Mouse (Mus musculus) intestine, embryonic 16.5 days (tissue): Measurements from ENCODE around the gene Rbpjl. TPM values are rescaled to one million over a fixed set of nuclear protein-coding genes. Genes with fewer than 3 reads are reported as not detected.
A peak's percentile ranks its signal among the peaks of the same experiment; 100 is the strongest.

Experiments
- ATAC-seq: fragments of 200-750 bp; cut with Nextera tagmentation; 2 replicates; pipeline ENCODE4 v1.8.0; 2017; ENCODE audit warnings: moderate TSS enrichment, moderate library complexity
- H3K27ac ChIP-seq: fragments of 300-500 bp; sonication (generic); 2 replicates; pipeline ENCODE4 v1.5.1; 2014; ENCODE audit warnings: mild to moderate bottlenecking, low read length
- H3K27me3 ChIP-seq: fragments of 300-500 bp; sonication (generic); replicated peaks from 2 replicates; pipeline ENCODE4 v1.6.1; 2014; ENCODE audit warnings: low read length, control low read depth, mixed read lengths; ENCODE audit not compliant: control insufficient read depth, insufficient read depth
- H3K36me3 ChIP-seq: fragments of 300-500 bp; sonication (generic); 2 replicates; pipeline ENCODE4 v1.6.1; 2014; ENCODE audit warnings: low read length, control low read depth; ENCODE audit not compliant: control insufficient read depth, insufficient read depth
- H3K4me1 ChIP-seq: fragments of 300-500 bp; sonication (generic); 2 replicates; pipeline ENCODE4 v1.6.1; 2014; ENCODE audit warnings: low read length, control low read depth, mixed read lengths; ENCODE audit not compliant: control insufficient read depth, insufficient read depth
- H3K4me2 ChIP-seq: fragments of 300-500 bp; sonication (generic); 2 replicates; pipeline ENCODE4 v1.6.1; 2014; ENCODE audit warnings: low read depth, low read length, control low read depth
- H3K4me3 ChIP-seq: fragments of 300-500 bp; sonication (generic); 2 replicates; pipeline ENCODE4 v1.5.1; 2014; ENCODE audit warnings: mild to moderate bottlenecking, low read length
- H3K9ac ChIP-seq: fragments of 300-500 bp; sonication (generic); 2 replicates; pipeline ENCODE4 v1.6.1; 2014; ENCODE audit warnings: low read depth, low read length
- H3K9me3 ChIP-seq: fragments of 300-500 bp; sonication (generic); 2 replicates; pipeline ENCODE4 v1.6.1; 2016; ENCODE audit warnings: low read length, control low read depth; ENCODE audit not compliant: control insufficient read depth
- WGBS: fragments of 180-500 bp; shearing (Covaris S2); extraction: QIAGEN DNeasy Blood & Tissue Kit; methylation state at CpG from one replicate; pipeline ENCODE4 v1.1.7; 2014; 5-methylcytosine and 5-hydroxymethylcytosine counted together
- polyA plus RNA-seq: library from polyadenylated mRNA; unstranded; fragments of >200 nt; fragmentation: Nextera tagmentation; extraction: Ambion mirVana; gene quantifications from 2 replicates; pipeline ENCODE4 v1.2.1, GENCODE M21; 2015

The Rbpjl gene
- polyA plus RNA-seq, 1 experiment from 2014 or later, result 25.1 TPM

DNA sequence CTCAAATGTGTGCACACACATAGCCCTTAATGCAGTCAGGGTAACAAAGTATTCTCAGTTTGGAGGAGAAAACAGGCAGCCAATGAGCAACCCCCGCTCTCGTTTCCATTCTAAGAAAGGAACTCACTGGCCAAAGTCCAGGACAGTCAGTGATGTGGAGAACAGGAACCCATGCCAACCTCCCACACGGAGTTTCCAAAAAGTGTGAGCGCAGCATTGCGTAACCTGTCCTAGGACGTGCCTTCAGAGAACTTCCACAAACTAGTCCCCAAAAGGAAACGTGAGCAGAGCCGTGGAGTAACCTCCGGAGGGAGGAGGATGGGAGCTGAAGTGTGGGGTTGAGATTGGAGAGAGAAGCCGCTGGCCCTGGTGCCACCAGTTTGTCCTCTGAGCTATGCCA, 51.9 kb downstream of the Rbpjl start:
- WGBS, result 56% methylated on average over 10 of the region's 10 CpGs
- Histone ChIP-seq H3K4me3 (no peak overlapping the region), H3K36me3 (no peaks in the 10 kb centered on the region), H3K4me1 (peaks cover 35% of the 10 kb centered on the region), H3K27ac (peak overlapping the region; percentile 55; the same call in 1 of the 2 replicates), H3K27me3 (no peaks in the 10 kb centered on the region), H3K4me2 (no peak overlapping the region), H3K9ac (no peak overlapping the region), H3K9me3 (no peaks in the 10 kb centered on the region)
- no peak for ATAC-seq

DNA sequence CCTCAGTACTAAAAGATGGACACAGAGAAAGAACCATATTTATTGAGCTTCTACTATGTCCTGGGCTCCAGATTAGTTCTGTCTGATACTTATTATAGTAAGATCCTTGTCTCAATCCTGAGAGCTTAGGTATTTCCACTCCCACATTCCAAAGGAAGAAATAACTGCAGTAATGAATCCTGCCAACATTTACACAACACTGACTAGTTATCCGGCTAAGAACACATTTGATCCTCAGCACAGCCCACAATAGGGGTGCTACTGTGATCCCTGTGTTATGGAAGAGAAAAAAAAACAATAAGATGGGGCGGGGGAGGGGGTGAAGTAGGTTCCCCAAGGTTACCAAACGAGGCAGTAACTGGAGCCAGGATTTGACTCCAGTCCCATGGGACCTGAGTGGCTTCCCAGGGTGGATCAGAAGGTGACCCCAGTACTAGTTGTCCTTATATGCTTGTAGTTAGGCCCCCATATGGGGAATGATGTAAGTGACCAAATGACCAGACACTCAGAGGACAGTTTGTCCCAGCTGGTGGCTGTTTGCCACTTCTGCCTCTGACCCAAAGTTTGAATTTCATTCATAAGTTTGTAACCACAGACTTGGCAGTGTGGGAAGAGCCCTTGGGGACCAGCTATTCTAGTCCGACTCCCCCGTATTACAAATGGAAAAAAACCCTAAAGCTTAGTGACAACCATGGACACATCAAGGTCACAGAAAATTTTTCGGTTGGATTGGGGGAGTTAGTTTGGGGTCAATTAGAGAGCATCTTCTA, 52.7 kb downstream of the Rbpjl start:
- Histone ChIP-seq H3K4me3 (no peak overlapping the region), H3K4me1 (peaks cover 35% of the 10 kb centered on the region), H3K9ac (no peak overlapping the region), H3K27me3 (no peaks in the 10 kb centered on the region), H3K36me3 (no peaks in the 10 kb centered on the region), H3K9me3 (no peaks in the 10 kb centered on the region), H3K4me2 (no peak overlapping the region), H3K27ac (no peak overlapping the region)
- 65% methylated on average over 6 of the region's 6 CpGs for WGBS
- no peak for ATAC-seq

DNA sequence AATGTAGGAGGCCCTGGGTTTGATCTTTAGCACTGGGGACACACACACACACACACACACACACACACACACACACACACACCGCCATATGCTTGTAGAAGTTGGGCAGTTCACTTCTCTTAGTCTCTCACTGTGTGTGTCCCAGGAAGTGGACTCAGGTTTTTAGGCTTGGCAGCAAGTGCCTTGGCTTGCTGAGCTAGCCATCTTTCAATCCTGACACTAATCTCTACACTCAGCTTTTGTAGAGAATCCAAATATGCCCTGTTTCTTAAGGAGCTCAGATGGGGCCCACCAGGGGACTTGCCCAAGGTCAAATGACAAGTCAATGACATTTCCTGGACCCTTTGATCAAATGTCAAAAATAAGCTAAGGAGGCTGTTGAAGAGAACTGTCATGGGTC, 53.5 kb downstream of the Rbpjl start:
- H3K27me3 ChIP-seq, result no peaks in the 10 kb centered on the region
- peak overlapping the region; percentile 57 for H3K9ac ChIP-seq
- H3K9me3 ChIP-seq, result no peaks in the 10 kb centered on the region
- peaks cover 35% of the 10 kb centered on the region for H3K4me1 ChIP-seq
- ATAC-seq, result no peak
- H3K36me3 ChIP-seq, result no peaks in the 10 kb centered on the region
- WGBS, result 88% methylated on average over 1 of the region's 1 CpGs
- H3K27ac ChIP-seq, result peak overlapping the region; percentile 80
- peak overlapping the region; percentile 32; the same call in 1 of the 2 replicates for H3K4me3 ChIP-seq
- peak overlapping the region; percentile 44 for H3K4me2 ChIP-seq

DNA sequence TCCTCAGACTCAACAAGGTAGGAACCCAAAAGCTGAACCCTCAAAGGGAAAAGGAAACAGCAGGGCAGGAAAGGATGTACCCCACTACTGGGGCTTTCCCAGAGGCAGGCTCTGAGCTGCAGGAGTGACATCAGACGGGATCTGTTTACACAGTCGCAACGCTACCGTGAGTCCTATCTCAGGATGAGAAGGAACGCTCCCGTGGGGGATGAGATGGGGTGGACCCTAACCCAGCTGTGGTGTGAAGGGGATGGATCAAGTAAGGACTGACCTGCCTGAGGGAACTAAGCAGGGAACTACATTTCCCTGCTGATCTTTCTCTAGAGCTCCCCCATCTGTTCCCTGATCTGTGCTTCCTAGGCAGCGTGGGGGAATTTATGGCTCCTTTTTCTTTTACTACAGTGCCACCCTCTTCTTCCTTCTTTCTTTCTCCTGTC, 53.9 kb downstream of the Rbpjl start, which contains the start of gene Sys1:
TSS of gene Sys1 (plus strand) at position 101 of the 437 bp plus-strand sequence.
- H3K4me3 ChIP-seq, result peak within 1 kb of the TSS; percentile 32
- no peaks in the 10 kb centered on the region for H3K36me3 ChIP-seq
- H3K4me2 ChIP-seq, result peak within 1 kb of the TSS; percentile 44
- H3K9ac ChIP-seq, result peak within 1 kb of the TSS; percentile 57
- H3K4me1 ChIP-seq, result peaks cover 36% of the 10 kb centered on the region
- WGBS, result 1% methylated on average over 7 of the region's 7 CpGs
- peak within 1 kb of the TSS; percentile 83 for H3K27ac ChIP-seq
- H3K27me3 ChIP-seq, result no peaks in the 10 kb centered on the region
- no peak for ATAC-seq
- no peaks in the 10 kb centered on the region for H3K9me3 ChIP-seq

DNA sequence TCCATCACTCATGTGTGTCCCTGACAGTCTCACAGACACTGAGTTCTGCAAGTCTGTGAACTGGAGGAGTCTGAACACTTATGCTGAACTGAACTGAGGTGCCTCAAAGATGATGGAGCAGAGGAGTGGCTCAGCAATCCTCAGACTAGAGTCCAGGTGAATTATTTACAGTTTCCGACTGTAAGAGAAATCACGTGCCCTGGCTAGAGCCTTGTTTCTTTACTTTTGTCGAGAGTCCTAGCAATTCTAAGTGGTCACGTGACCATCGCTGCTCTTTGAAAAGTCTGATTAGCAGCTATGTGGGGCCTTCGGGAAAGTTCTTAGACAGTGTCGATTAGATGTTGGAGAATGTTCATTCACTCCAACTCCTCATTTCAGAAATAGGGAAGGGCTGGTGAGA, 55.0 kb downstream of the Rbpjl start:
- H3K4me3 ChIP-seq, result peak overlapping the region; percentile 11; the same call in 1 of the 2 replicates
- peak overlapping the region; percentile 88 for H3K27ac ChIP-seq
- WGBS, result 33% methylated on average over 7 of the region's 7 CpGs
- H3K4me2 ChIP-seq, result peak overlapping the region; percentile 44; the same call in 1 of the 2 replicates
- H3K9me3 ChIP-seq, result no peaks in the 10 kb centered on the region
- peak overlapping the region; percentile 37; the same call in 1 of the 2 replicates for H3K9ac ChIP-seq
- H3K27me3 ChIP-seq, result no peaks in the 10 kb centered on the region
- peak; percentile 70 for ATAC-seq
- H3K36me3 ChIP-seq, result no peaks in the 10 kb centered on the region
- peaks cover 35% of the 10 kb centered on the region for H3K4me1 ChIP-seq

DNA sequence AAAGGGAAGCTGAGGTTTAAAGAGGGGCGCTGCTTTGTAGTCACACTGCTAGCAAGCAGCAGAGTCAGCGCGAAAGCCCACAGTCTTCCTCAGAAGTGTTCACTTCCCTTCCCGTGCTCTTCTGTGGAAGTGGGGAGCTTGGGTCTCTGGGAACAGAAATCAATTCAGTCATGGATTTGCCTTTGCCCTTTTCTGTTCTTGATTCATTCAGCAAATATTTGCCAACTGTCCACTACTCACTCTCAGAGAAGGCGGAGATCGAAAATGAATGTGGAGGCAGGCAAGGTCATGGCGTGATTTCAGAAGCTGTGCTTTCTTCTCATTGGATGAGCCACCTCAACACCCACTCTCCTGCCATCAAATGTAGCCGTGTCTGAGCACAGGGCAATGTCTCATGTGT, 55.6 kb downstream of the Rbpjl start:
- ATAC-seq, result peak; percentile 0; the same call in 1 of the 2 replicates
- H3K4me1 ChIP-seq, result peaks cover 35% of the 10 kb centered on the region
- peak overlapping the region; percentile 22; the same call in 1 of the 2 replicates for H3K4me2 ChIP-seq
- 61% methylated on average over 8 of the region's 8 CpGs for WGBS
- no peaks in the 10 kb centered on the region for H3K9me3 ChIP-seq
- H3K4me3 ChIP-seq, result no peak overlapping the region
- H3K27ac ChIP-seq, result peak overlapping the region; percentile 88
- H3K36me3 ChIP-seq, result no peaks in the 10 kb centered on the region
- H3K27me3 ChIP-seq, result no peaks in the 10 kb centered on the region
- peak overlapping the region; percentile 33; the same call in 1 of the 2 replicates for H3K9ac ChIP-seq

DNA sequence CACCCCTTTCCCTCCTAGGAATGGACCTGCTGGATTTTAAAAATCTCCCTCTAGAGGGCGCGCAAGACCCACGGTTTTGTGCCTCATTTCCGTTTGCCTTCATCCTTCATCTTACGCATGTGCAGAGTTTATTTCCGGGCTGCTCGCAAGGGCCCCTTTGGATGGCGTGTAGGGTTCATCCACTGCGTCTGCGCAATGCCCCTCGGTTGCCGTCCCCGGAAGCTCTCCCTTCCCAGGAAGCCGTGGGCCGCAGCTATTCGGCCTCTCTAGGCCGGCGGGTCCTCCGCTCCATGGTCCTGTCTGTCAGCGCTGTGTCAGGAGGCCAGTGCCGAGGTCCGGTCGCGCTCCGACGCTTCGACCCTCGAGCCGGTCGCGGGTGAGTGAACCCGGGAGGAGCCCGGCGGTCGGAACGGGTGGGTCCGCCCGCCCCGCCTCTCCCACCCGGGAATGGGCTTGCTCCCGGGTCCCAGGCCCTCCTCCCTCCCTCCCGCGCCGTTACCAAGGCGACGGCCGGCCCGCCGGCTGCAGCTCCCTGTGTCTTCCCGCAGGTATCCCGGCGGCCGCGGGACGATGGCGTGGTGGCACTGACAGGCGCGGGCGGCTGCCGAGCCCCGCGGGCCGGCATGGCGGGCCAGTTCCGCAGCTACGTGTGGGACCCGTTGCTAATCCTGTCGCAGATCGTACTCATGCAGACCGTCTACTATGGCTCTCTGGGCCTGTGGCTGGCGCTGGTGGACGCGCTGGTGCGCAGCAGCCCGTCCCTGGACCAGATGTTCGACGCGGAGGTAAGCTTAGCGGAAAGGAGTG, 58.0 kb downstream of the Rbpjl start, which contains the start of gene Gm20458:
TSS of gene Gm20458 (plus strand) at position 223 of the 807 bp plus-strand sequence.
- Histone ChIP-seq H3K9ac (peak within 1 kb of the TSS; percentile 85), H3K9me3 (no peaks in the 10 kb centered on the region), H3K4me3 (peak within 1 kb of the TSS; percentile 95), H3K4me1 (peaks cover 17% of the 10 kb centered on the region), H3K27me3 (no peaks in the 10 kb centered on the region), H3K4me2 (peak within 1 kb of the TSS; percentile 65), H3K27ac (peak within 1 kb of the TSS; percentile 77), H3K36me3 (peaks cover 5% of the 10 kb centered on the region)
- ATAC-seq, result peak; percentile 93
- WGBS, result under 1% methylated on average over 67 of the region's 79 CpGs
